Mouse (Mus musculus) embryo, embryonic 10 days (tissue): ENCODE results near the gene Atp13a3.
A peak's percentile ranks its signal among the peaks of the same experiment; 100 is the strongest.
"Not testable (repeated sequence)": the region's sequence is repeated elsewhere in the genome, so short reads cannot be mapped to it uniquely, and the experiment has no call there.

Experiments used
- DNase-seq: peaks from one replicate; pipeline ENCODE4 v3.0.0-alpha.2; 2015; ENCODE audit warnings: low spot score

Atp13a3 gene

DNA sequence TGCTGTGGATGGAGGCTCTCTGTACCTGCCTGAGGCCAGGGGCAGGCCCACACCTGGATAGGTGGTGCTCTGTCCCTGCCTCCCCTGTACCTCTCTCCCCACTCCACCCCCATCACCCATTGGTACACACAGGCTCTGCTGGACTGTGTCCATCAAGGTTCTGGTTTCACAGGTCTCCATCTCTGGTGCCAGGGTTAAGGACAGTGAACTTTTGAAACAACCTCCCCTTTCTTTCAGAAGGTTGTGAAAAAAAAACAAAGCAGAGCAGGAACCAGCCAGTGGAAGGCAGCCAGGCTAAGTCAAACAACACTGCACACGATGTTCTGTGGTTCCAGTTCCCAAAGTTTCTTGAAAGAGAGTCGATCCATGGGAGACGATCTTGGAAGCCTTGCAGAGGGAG lies 6.9 kb upstream of the Atp13a3 start:
- no peak for DNase-seq

DNA sequence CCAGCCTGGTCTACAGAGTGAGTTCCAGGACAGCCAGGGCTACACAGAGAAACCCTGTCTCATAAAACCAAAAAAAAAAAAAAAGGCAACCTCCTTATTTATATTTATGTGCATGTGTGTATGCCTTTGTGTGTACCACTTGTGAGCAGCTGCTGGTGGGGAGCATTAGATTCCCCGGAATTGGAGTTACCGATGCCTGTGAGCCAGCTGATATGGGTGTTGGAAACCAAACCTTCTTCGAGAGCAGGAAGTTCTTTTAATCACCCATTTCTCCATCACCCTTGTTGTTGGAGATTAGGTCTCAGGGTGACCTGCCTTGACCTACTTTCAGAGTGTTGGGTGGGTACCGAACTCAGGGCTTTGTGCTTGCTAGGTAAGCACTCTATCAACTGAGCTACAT lies 5.1 kb upstream of the Atp13a3 start:
- DNase-seq: no peak

DNA sequence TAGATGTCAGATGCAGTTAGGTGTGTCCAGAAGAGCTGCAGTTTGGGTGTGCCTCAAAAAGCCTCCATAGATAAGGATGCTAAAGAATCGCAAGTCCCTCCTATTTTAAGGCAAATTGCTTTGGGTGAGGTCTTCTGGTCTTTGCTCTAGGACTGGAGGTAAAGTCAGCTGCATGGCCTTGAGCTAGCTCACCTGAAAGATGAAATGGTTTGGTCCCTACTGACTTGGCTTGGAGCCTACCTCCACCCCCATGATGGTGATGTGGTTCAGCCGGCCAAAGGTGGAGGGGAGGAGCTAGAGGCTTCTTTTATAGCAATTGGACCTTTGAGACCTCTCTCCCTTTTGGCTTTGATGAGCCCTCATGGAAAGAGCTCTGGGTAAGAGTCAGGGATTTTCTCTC lies 1.7 kb upstream of the Atp13a3 start:
- no peak for DNase-seq

DNA sequence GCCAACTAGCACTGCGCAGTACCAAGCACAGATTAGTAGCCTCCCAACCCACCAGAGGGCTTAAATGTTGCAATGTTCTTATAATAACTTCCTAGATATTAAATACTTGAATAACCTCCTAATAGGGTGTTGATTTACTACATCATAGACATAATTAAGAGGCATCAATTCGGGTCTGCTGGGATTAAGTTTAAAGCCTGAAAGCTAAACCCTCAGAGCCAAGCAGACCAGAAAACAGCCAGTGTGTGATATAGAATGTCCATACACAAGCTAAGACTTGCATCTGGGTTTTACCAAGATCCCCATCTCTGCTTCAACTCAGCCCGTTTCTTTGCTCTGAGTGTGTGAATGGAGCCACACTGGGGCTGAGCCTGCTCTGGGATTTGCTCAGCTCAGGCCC lies 2.2 kb downstream of the Atp13a3 start:
- no peak for DNase-seq

DNA sequence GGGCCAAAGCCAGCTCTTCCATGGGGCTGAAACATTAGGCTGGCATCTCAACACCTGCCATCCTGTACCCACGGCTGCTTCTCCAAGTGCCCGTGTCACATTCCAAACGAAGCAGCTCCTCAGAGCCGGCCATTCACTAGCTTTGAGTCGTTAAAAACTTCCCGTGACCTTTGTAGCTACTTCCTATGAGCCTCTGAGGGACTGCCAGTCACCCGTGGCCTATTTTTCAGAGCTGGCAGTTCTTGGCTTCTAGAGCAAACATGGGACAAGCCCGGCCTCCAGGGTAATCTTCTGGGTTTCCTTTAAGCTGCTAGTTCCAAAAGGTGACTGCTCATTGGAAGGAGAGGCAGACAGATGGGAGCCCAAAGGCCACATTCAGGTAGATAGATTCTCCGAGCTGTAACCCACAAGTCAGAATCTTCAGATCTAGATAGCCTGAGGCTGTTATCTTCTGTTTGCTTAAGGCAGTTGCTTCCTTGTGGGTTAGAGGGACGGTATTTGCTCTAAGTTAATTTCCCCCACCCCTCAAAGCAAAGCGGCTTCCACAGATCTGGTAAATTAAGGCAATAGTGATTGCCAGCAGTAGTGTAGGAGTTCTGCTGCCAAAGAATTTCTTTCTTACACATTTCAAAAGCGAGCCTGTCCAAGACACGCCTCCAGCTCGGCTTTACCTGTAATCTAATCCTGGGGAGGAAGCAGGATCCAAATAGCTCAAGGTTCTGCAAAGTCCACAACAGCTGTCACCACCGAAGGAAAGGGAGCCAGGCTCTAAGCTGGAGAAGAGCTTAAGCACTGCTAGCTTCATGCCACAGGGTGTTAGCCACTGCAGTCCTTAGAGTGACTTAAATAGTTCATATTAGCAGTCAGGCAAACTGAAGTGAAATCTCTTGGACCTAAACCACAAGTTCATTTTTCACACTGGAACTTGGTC lies 8.4 kb downstream of the Atp13a3 start:
- peak; percentile 9 for DNase-seq

DNA sequence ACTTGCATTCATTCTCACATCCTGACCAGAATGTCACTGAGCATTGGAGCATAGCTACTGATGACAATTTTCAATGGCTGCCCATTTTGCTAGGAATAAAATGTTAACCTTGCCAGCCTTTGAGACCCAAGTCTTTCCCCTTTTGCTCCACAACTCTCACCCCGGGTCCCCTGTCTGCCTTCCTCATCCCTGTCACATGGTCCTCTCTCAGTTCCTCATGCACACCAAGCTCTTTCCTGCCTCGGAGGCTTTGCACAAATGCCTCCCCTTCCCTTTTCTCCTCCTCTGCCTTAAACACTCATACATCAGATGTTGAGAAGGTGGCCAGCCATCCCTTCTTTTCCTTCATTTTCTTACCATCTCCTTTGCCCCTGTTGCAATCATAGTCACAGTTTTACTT lies 10.6 kb downstream of the Atp13a3 start:
- no peak for DNase-seq

DNA sequence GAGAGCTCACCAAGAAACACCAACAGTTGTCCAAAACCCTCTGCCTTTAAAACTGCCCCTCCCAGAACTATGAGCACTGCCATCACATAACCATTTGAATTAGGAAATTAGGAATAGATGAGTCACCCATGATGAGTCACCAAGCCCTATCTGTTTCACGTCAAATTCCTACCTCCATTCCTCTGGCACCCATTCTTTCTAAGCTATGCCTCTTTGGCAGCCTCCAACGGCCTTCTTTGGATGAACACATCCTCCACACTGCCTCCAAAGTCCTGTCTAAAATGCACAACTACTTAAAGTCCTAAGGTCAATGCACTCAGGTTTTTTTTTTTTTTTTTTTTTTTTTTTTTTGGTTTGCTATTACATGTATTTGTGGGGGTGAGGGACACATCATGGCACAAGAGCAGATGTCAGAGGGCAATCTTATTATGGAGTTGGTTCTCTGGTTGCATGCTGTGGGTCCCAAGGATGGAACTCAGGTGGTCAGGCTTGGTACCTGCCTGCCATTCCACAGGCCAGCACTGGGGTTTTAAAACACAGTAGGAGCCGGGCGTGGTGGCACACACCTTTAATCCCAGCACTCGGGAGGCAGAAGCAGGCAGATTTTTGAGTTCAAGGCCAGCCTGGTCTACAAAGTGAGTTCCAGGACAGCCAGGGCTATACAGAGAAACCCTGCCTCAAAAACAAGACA lies 15.0 kb downstream of the Atp13a3 start:
- DNase-seq: no peak

DNA sequence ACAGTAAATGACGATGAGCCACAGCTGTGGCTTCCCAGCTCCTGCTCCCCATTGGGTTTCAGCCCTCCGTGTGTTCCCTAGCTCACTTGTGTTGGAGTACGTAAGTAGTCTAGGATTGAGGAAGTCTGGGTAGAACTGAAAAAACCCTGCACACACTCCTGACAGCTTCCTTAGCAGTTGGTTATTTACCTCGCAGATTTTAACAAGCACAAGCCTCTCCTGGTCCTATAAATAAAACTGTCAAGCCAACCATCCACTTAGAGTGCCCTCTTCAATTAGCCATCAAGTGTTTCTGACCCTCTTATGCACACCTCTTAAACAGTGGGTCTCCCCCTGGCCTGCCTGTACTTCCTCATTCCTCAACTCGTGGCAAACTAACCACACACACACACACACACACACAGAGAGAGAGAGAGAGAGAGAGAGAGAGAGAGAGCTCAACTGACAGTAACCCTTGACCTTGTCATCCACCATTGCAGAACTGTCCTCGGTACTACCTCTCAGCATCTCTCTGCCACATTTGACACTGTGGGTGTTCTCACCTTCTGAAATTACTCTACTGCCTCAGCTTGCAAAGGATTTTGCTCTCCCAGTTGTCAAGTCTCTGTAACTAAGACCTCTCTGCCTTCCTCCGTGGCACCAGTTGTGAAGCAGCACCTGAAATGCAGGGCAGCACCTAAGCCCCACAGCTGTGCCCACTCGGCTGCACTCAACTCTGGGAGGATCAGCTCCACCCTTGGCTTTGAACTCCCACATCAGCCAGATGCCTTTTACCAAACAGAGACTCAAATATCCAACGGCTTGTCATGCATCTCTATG lies 15.7 kb downstream of the Atp13a3 start:
- no peak for DNase-seq

DNA sequence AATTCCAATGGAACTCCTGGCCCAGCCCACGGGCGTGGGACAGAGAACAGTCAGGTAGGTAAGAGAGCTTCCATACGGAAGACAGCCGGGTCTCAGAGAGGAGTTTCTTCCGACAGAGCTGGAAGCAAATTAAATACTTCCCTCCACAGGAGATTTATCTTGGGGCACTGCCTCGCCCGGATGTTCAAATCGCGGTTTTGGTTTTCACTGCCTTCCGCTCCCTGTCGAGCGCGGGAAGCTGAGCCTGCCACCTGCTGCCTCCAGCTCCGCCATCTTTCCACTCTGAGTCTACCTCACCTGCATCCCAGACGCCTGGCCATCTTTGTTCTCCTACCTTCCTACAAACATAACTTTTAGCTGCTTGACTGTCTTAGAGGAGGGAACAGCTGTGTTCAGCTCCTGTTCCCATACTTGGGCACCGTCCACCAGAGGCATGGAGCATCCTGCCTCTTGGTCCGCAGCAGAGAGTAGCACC lies 16.5 kb downstream of the Atp13a3 start:
- peak; percentile 70 for DNase-seq

DNA sequence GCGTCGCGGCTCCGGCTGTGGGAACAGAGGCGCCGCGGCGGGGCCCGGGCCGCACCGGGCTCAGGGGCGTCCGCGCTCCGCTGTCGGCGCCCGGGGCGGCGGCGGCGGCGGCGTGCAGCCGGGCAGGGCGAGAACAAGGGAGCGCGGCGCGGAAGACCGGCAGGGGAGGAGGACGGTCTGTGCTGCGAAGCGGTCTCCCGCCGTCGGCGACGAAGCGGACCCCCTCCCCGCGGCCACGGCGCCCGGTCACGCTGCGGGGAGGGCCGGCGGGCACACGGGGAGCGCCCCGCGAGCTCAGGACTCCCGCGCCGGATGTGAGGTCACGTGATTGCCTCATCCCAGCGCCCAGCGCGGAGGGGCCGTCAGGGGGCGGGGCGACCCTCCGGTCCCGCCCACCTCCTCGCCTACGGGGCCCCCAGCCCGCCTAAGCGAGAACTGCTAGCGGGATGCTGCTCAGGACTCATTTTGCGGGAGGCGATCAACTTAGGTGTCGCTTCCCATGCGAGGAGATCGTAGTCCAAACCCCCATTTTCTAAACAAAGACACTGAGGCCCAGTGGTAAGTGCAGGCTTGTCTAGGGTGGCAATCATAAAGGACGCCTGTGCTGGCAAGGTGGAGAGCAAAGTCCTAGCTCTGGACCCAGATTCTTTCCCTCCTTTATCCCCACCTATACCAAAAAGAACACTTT lies 17.1 kb downstream of the Atp13a3 start:
- DNase-seq: peak; percentile 91

DNA sequence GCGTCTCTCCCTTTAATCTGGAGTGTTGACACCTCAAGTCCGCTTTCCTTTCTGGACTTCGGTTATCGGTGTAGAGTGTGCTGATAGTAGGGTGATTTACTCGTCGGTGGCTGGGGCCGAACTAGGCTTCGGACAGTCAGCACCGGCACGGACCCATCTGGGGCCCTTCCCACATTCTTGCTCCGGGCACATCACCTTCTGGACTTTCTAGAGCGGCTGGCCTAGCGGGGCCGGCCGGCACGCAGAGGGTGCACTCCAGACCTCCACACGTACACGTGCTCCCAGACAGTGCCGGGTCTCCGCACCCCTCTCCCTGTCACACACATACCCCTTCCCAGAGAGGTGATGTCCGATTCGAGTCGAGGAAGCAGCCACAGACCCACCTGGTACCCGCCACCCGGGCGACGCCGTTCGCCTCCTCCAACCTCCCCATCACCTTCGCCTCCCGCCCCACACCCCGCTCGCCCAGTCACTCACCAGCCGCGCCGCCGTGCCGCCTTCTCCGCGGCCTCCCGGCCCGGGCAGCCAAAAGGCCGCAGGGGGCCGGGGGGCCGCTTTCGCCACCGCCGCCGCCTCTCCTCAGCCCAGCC lies 17.8 kb downstream of the Atp13a3 start:
- DNase-seq: peak; percentile 31

DNA sequence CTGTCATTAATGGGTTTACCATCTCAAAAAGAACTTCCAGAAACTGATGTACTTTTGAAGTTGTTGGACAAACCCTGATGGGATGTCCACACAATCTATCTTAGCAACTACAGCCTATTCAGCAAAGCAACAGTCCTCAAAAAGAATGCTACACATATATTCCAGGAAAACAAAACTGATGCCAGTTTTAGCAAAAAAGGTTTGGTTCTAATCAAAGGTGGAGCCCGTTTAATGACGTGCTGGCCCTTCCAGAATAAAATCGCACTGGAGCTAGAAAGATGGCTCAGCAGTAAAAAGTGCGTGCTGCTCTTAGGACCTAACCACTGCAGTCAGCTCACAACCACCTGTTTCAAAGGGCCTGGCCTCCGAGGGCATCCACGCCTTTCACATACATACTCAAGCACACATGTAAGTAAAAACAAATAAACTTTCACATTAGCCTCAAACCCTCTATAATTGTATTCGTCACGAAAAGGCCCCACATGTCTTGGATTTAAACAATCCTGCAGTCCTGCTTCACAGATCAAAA lies 18.8 kb downstream of the Atp13a3 start:
- no peak for DNase-seq

DNA sequence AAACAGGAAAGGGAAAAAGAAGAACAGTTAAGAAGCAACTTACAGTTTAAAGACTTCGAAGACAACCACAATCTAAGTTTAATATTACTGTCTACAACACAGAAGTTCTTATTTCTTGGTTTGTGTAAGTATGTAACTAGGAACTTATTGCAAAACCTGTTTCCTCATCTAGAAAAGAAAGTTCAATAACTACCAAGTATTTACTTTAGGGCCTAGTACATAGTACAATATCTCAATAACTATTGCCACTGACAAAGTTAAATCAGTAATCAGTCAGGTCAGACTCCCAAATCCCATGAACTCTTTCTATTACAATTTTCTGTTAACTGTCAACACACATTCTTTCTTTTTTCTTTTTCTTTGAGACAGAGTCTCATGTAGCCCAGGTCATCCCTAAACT lies 20.2 kb downstream of the Atp13a3 start:
- DNase-seq: no peak

DNA sequence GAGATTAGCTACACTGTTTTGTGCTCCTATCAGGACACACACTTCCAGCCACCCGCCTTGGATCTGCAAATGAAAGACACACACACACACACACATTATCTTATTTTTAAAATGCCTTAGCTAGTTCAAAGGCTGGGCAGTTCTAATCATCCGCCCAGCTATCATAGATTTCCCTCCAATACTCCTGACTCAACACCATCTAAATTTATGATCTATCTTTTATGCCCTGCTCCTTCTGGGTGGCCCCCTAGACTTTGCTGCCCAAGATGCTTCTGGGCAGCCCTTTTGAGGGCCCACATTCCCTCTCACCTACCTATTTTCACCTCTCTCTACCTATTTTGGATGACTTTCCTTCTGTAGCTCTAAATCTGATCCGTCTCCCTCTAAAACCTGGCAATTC lies 29.5 kb downstream of the Atp13a3 start:
- DNase-seq: no peak

DNA sequence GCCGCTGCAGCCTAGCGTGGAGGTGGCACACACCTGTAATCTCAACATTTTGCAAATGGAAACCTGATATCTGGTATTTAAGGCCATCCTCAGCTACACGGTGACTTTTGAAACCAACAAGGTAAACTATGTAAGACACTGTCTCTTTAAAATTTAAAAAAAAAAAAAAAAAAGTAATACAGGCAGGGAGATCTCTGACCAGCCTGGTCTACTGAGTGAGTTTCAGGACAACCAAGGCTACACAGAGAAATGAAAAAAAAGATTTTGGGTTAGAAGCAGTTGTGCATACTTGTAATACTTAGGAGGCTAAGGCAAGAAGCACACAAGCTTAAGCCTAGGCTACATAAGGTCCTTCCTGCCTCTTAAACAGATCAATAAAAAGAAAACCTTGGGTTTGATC lies 30.8 kb downstream of the Atp13a3 start:
- no peak for DNase-seq

DNA sequence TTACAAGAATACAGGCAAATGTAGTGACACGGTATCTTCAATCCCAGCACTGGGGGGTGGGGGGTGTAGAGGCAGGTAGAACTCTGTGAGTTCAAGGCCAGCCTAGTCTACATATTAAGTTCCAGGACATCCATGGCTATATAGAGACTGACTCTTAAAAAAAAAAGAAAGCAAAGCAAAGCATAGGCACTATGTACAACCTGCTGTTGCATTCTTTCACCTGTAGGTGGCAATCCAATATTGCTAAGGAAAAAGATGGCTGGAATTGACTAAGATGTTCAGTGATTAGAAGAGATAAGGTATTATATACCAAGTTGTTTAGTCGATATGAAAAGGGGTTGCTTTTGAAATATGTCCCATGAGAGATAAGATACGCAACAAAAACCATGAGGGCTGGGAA lies 31.5 kb downstream of the Atp13a3 start:
- peak; percentile 75 for DNase-seq

DNA sequence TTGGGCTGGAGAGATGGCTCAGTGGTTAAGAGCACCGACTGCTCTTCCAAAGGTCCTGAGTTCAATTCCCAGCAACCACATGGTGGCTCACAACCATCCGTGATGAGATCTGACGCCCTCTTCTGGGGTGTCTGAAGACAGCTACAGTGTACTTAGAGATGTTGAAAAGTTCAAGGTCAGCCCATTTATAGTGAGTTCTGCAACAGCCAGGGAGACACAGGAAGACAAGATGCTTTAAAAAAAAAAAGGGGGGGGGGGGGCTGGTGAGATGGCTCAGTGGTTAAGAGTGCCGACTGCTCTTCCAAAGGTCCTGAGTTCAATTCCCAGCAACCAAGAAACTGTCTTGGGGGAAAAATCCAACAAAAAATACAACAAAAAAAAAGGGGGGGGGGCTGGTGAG lies 32.5 kb downstream of the Atp13a3 start:
- DNase-seq: not testable (repeated sequence)

DNA sequence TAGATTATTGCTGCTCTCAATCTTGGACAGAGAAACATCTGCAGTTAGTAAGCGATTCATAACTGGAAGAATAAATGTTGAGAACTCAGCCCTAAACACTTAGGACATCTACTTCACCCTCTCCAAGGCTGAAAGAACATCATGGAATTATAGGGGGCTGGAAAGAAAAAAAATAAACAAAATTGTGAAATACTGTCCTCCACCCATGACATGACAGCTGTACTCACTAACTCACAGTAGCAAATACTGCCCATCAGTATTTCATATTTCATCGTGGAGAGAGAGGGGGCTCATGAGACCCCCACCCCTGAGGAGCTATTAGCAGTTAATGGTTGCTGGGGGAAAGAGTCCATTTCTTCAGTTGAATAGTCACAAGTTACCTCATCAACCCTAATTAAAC lies 38.4 kb downstream of the Atp13a3 start:
- no peak for DNase-seq

DNA sequence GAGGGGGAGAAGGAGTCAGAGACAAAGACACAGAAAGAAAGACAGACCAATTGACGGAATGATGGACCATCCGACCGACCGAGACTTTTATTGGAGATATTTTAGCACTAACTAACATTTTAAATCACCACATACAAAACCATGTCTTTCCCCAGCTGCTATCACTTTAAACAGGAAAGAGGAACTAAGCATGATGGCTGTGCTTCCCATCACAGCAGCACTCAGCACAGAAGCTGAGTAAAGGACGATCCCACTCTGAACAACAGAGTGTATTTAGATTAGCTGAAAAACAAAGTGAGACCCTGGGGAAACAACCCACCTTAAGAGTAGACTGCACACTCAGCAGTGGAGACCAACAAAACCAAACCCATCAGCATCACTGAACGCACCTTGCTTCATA lies 41.2 kb downstream of the Atp13a3 start:
- DNase-seq: no peak

DNA sequence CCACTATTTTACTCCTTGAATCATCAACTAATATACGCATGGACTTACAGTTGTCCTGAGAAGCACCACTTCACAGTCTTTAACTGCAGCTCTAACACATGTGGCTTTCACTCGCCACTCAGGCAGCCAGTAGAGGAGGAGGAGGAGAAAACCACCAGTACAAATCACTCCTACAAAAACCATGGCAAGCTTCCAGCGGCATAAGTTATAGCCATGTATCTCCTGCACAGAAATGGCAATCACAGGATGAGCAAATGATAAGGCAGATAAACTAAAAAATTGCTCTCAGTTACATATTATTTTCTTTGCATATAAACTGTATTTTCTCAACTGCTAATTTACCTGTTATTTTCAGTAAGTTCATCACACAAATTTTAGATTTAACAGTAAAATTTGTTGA lies 43.2 kb downstream of the Atp13a3 start:
- no peak for DNase-seq

DNA sequence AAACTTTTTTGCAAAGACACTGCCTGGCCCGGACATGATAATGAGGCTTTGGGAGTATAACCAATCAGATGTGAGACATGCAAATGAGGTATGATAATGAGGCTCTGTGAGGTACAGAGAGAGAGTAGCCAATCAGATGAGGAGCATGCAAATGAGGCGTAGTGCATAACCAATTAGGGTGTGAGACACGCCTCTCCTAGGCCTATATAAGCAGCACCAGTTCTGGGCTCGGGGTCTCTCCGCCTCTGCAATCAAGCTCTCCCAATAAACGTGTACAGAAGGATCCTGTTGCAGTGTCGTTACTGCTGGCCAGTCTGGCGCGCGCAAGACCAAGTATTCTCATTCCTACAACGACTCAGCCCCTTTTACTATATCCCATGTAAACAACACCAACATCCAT lies 52.3 kb downstream of the Atp13a3 start:
- not testable (repeated sequence) for DNase-seq
